Mouse (Mus musculus) 416B (cell line): ENCODE results near the gene Klk15.
"Not testable (repeated sequence)": the region's sequence is repeated elsewhere in the genome, so short reads cannot be mapped to it uniquely, and the experiment has no call there.

Source experiments
- DNase-seq: peaks from one replicate; pipeline ENCODE4 v3.0.0; 2011; ENCODE audit warnings: low read depth

Klk15 gene

GRCm38 (mm10) chr7:43933440-43933839 lies at the start of gene Klk15:
Gene Klk15, plus strand, starts transcription at chr7:43933740.
- DNase-seq, result no peak

- no peak for DNase-seq
Observed at GRCm38 (mm10) chr7:43891365-43891764, 42.2 kb upstream of the Klk15 start.

- no peak for DNase-seq
Observed at GRCm38 (mm10) chr7:43891788-43892187, 41.8 kb upstream of the Klk15 start.

- DNase-seq, result peak; percentile 65
Observed at GRCm38 (mm10) chr7:43894836-43895235, 38.7 kb upstream of the Klk15 start.

GRCm38 (mm10) chr7:43914821-43915220 lies 18.7 kb upstream of the Klk15 start:
- DNase-seq, result no peak

- no peak for DNase-seq
Observed at GRCm38 (mm10) chr7:43918426-43918825, 15.1 kb upstream of the Klk15 start.

GRCm38 (mm10) chr7:43918871-43919270 lies 14.7 kb upstream of the Klk15 start:
- no peak for DNase-seq

- DNase-seq, result peak; percentile 85
Observed at GRCm38 (mm10) chr7:43919559-43920451, 13.7 kb upstream of the Klk15 start.

- no peak for DNase-seq
Observed at GRCm38 (mm10) chr7:43920582-43920981, 13.0 kb upstream of the Klk15 start.

- DNase-seq, result peak; percentile 35
Observed at GRCm38 (mm10) chr7:43921087-43921486, 12.5 kb upstream of the Klk15 start.

- DNase-seq, result no peak
Observed at GRCm38 (mm10) chr7:43921941-43922340, 11.6 kb upstream of the Klk15 start.

GRCm38 (mm10) chr7:43925985-43926384 lies 7.6 kb upstream of the Klk15 start:
- DNase-seq, result peak; percentile 50

- DNase-seq, result peak; percentile 52
Observed at GRCm38 (mm10) chr7:43928521-43928920, 5.0 kb upstream of the Klk15 start.

- no peak for DNase-seq
Observed at GRCm38 (mm10) chr7:43932337-43932736, 1.2 kb upstream of the Klk15 start.

GRCm38 (mm10) chr7:43934747-43935146 lies 1.2 kb downstream of the Klk15 start:
- no peak for DNase-seq

- no peak for DNase-seq
Observed at GRCm38 (mm10) chr7:43936551-43936950, 3.0 kb downstream of the Klk15 start.

- not testable (repeated sequence) for DNase-seq
Observed at GRCm38 (mm10) chr7:43942293-43942692, 8.8 kb downstream of the Klk15 start.

GRCm38 (mm10) chr7:43944727-43945264 lies 11.3 kb downstream of the Klk15 start:
- DNase-seq, result no peak

GRCm38 (mm10) chr7:43950364-43950763 lies 16.8 kb downstream of the Klk15 start, which contains the start of gene Klk1b8:
Gene Klk1b8, plus strand, starts transcription at chr7:43950664.
- no peak for DNase-seq

GRCm38 (mm10) chr7:43952703-43953102 lies 19.2 kb downstream of the Klk15 start:
- DNase-seq, result no peak

GRCm38 (mm10) chr7:43966451-43966850 lies 32.9 kb downstream of the Klk15 start, which contains the start of gene Klk1b1:
Gene Klk1b1, plus strand, starts transcription at chr7:43966751.
- no peak for DNase-seq

- no peak for DNase-seq
Observed at GRCm38 (mm10) chr7:43967058-43967457, 33.5 kb downstream of the Klk15 start.

- no peak for DNase-seq
Observed at GRCm38 (mm10) chr7:43967612-43968011, 34.1 kb downstream of the Klk15 start.
